Mouse (Mus musculus) liver, postnatal 0 days (tissue): Measurements from ENCODE around the gene Tmem53. TPM values are rescaled to one million over a fixed set of nuclear protein-coding genes. Genes with fewer than 3 reads are reported as not detected.
A peak's percentile ranks its signal among the peaks of the same experiment; 100 is the strongest.
"Not testable (repeated sequence)": the region's sequence is repeated elsewhere in the genome, so short reads cannot be mapped to it uniquely, and the experiment has no call there.

Experiments
- ATAC-seq: fragments of 200-750 bp; cut with Nextera tagmentation; 2 replicates; pipeline ENCODE4 v1.8.0; 2017; ENCODE audit warnings: mild to moderate bottlenecking, moderate library complexity
- DNase-seq: peaks from one replicate; pipeline ENCODE4 v3.0.0-alpha.2; 2016
- H3K27ac ChIP-seq: fragments of 300-500 bp; sonication (generic); 2 replicates; pipeline ENCODE4 v1.5.1; 2014; ENCODE audit warnings: antibody characterized with exemption, moderate library complexity, mild to moderate bottlenecking, low read depth
- H3K27me3 ChIP-seq: fragments of 300-500 bp; sonication (generic); 2 replicates; pipeline ENCODE4 v1.6.1; 2014; ENCODE audit warnings: low read length, control low read depth, mixed read lengths; ENCODE audit not compliant: insufficient read depth
- H3K36me3 ChIP-seq: fragments of 300-500 bp; sonication (generic); replicated peaks from 2 replicates; pipeline ENCODE4 v1.6.1; 2014; ENCODE audit warnings: mild to moderate bottlenecking, control low read depth, low read length, moderate library complexity, mixed read lengths; ENCODE audit not compliant: insufficient read depth
- H3K4me1 ChIP-seq: fragments of 300-500 bp; sonication (generic); 2 replicates; pipeline ENCODE4 v1.6.1; 2014; ENCODE audit warnings: antibody characterized with exemption, mild to moderate bottlenecking, control low read depth; ENCODE audit not compliant: insufficient read depth
- H3K4me2 ChIP-seq: fragments of 300-500 bp; sonication (generic); 2 replicates; pipeline ENCODE4 v1.6.1; 2014; ENCODE audit warnings: low read depth, mild to moderate bottlenecking, low read length, moderate library complexity, mixed read lengths
- H3K4me3 ChIP-seq: fragments of 300-500 bp; sonication (generic); 2 replicates; pipeline ENCODE4 v1.5.1; 2014; ENCODE audit warnings: low read depth, low read length
- H3K9ac ChIP-seq: fragments of 300-500 bp; sonication (generic); replicated peaks from 2 replicates; pipeline ENCODE4 v1.6.1; 2014; ENCODE audit warnings: mild to moderate bottlenecking, moderate library complexity
- H3K9me3 ChIP-seq: fragments of 300-500 bp; sonication (generic); 2 replicates; pipeline ENCODE4 v1.6.1; 2016; ENCODE audit warnings: mild to moderate bottlenecking, control low read depth, low read length, mixed read lengths
- CTCF ChIP-seq: sonication (generic); IDR thresholded peaks from 2 replicates; pipeline ENCODE4 v1.5.1; 2016; ENCODE audit warnings: antibody characterized with exemption, low read depth
- EP300 ChIP-seq: IDR thresholded peaks from 2 replicates; pipeline ENCODE4 v1.6.1; 2016; ENCODE audit warnings: antibody characterized with exemption, low read depth, mild to moderate bottlenecking
- WGBS: fragments of 180-500 bp; shearing (Covaris S2); extraction: QIAGEN DNeasy Blood & Tissue Kit; methylation state at CpG from one replicate; pipeline ENCODE4 v1.1.7; 2014; ENCODE audit not compliant: insufficient replicate concordance; 5-methylcytosine and 5-hydroxymethylcytosine counted together
- polyA plus RNA-seq: library from polyadenylated mRNA; unstranded; fragments of >200 nt; fragmentation: Nextera tagmentation; extraction: Ambion mirVana; gene quantifications from 2 replicates; pipeline ENCODE4 v1.2.1, GENCODE M21; 2015

The Tmem53 gene
- polyA plus RNA-seq, 1 experiment from 2014 or later, result 48.6 TPM

- no peak overlapping the region for H3K27ac ChIP-seq
- TF ChIP-seq EP300 (no peak), CTCF (no peak)
- H3K4me3 ChIP-seq, result no peak overlapping the region
- no peaks in the 10 kb centered on the region for H3K9me3 ChIP-seq
- no peaks in the 10 kb centered on the region for H3K27me3 ChIP-seq
- no peak overlapping the region for H3K9ac ChIP-seq
- no peak for DNase-seq
- H3K36me3 ChIP-seq, result no peaks in the 10 kb centered on the region
- no peak for ATAC-seq
- 27% methylated on average over 5 of the region's 5 CpGs for WGBS
- no peak overlapping the region for H3K4me2 ChIP-seq
- peaks cover 31% of the 10 kb centered on the region for H3K4me1 ChIP-seq
Measured at GRCm38 (mm10) chr4:117254017-117254627, 2.4 kb downstream of the Tmem53 start.

GRCm38 (mm10) chr4:117254672-117255071, 2.9 kb downstream of the Tmem53 start:
- 51% methylated on average over 6 of the region's 6 CpGs for WGBS
- H3K4me1 ChIP-seq, result peaks cover 31% of the 10 kb centered on the region
- no peak overlapping the region for H3K27ac ChIP-seq
- no peak overlapping the region for H3K9ac ChIP-seq
- no peaks in the 10 kb centered on the region for H3K9me3 ChIP-seq
- TF ChIP-seq CTCF (no peak), EP300 (no peak)
- no peak for ATAC-seq
- no peak overlapping the region for H3K4me3 ChIP-seq
- H3K4me2 ChIP-seq, result no peak overlapping the region
- no peaks in the 10 kb centered on the region for H3K36me3 ChIP-seq
- DNase-seq, result no peak
- no peaks in the 10 kb centered on the region for H3K27me3 ChIP-seq

- ATAC-seq, H3K4me2 ChIP-seq, H3K27ac ChIP-seq, H3K4me1 ChIP-seq, H3K9ac ChIP-seq, H3K27me3 ChIP-seq, H3K36me3 ChIP-seq, H3K9me3 ChIP-seq, H3K4me3 ChIP-seq, DNase-seq: not testable (repeated sequence)
- peak; percentile 37; the same call in 1 of the 2 replicates for TF ChIP-seq CTCF
- 66% methylated on average over 6 of the region's 6 CpGs for WGBS
Measured at GRCm38 (mm10) chr4:117259909-117260308, 8.2 kb downstream of the Tmem53 start.

GRCm38 (mm10) chr4:117261222-117261621, 9.5 kb downstream of the Tmem53 start:
- 84% methylated on average over 2 of the region's 2 CpGs for WGBS
- TF ChIP-seq CTCF (no peak), EP300 (no peak)

GRCm38 (mm10) chr4:117262101-117262913, 10.6 kb downstream of the Tmem53 start:
- 63% methylated on average over 13 of the region's 13 CpGs for WGBS
- Histone ChIP-seq H3K27ac (no peak overlapping the region), H3K9me3 (no peaks in the 10 kb centered on the region), H3K4me1 (no peaks in the 10 kb centered on the region), H3K9ac (no peak overlapping the region), H3K4me3 (no peak overlapping the region), H3K4me2 (no peak overlapping the region), H3K27me3 (no peaks in the 10 kb centered on the region), H3K36me3 (no peaks in the 10 kb centered on the region)
- no peak for DNase-seq
- ATAC-seq, result no peak
- no peak for TF ChIP-seq EP300
- no peak for TF ChIP-seq CTCF

More at GRCm38 (mm10) chr4:117261222-117261621, 9.5 kb downstream of the Tmem53 start:
- Histone ChIP-seq H3K36me3 (no peaks in the 10 kb centered on the region), H3K9ac (no peak overlapping the region), H3K9me3 (no peaks in the 10 kb centered on the region), H3K4me1 (no peaks in the 10 kb centered on the region), H3K27ac (no peak overlapping the region), H3K4me2 (no peak overlapping the region), H3K27me3 (no peaks in the 10 kb centered on the region), H3K4me3 (no peak overlapping the region)
- DNase-seq (no peak), ATAC-seq (no peak)

GRCm38 (mm10) chr4:117262987-117263386, 11.2 kb downstream of the Tmem53 start:
- Histone ChIP-seq H3K27ac (no peak overlapping the region), H3K4me1 (no peaks in the 10 kb centered on the region), H3K36me3 (no peaks in the 10 kb centered on the region), H3K27me3 (no peaks in the 10 kb centered on the region), H3K9ac (no peak overlapping the region), H3K9me3 (no peaks in the 10 kb centered on the region), H3K4me2 (no peak overlapping the region), H3K4me3 (no peak overlapping the region)
- TF ChIP-seq CTCF, result no peak
- no peak for TF ChIP-seq EP300
- WGBS, result 58% methylated on average over 8 of the region's 8 CpGs
- ATAC-seq (no peak), DNase-seq (no peak)
